12 mouse cellular contexts compared by ENCODE assay signal in genomic region chr7:24636264-24636663, GRCm38 (mm10). TPM values are rescaled to one million over a fixed set of nuclear protein-coding genes. Genes with fewer than 3 reads are reported as not detected.
A peak's percentile ranks its signal among the peaks of the same experiment; 100 is the strongest.
DNase-seq lines count a peak whose midpoint lies in the region; ATAC-seq and TF ChIP-seq lines count a peak whose summit lies in the region.
"Had no signal": no experiment of that assay in that cellular context is flagged by ENCODE, and none has a peak within 500 bp of the region (broad histone marks: within the 10 kb centered on the region; RNA-seq: fewer than 3 reads in every experiment).

Lypd3 (plus strand) TSS chr7:24636550.

- peak within 1 kb of the TSS; percentile 55 for H3K4me2 ChIP-seq in hindbrain, embryonic 12.5 days (replicated peaks)

- peak; percentile 59 for DNase-seq in urinary bladder, adult 2 months (ENCODE audit: low spot score)
- no peak for DNase-seq in urinary bladder, postnatal 4 days (ENCODE audit: low spot score in 2 of 2)
- no peak for DNase-seq in midbrain, embryonic 10.5 days (ENCODE audit: low spot score)
- peak; percentile 62 to 67 for DNase-seq in urinary bladder, postnatal 36 days (ENCODE audit: low spot score in 2 of 2)
- DNase-seq in left cerebral cortex, postnatal 4 days, result no peak
- no peak for DNase-seq in adrenal gland, adult 8-10 months
- no peak for DNase-seq in thymus, adult 2 months
- DNase-seq: cerebellum, adult 9-11 months; heart, postnatal 14 days had no signal

- TF ChIP-seq CTCF in thymus, adult 2 months (IDR thresholded peaks at IDR 0.05; ENCODE audit: borderline replicate concordance, control insufficient read depth, extremely low read depth, insufficient read depth, low read length, poor library complexity), result no peak

- H3K4me1 ChIP-seq in hindbrain, embryonic 12.5 days, result peaks cover 22% of the 10 kb centered on the region
- peaks cover 28% of the 10 kb centered on the region for H3K4me1 ChIP-seq in midbrain, embryonic 10.5 days
- peaks cover 9% of the 10 kb centered on the region for H3K4me1 ChIP-seq in thymus, adult 2 months (replicated peaks; ENCODE audit: control insufficient read depth, insufficient read depth, low read length)

- H3K36me3 ChIP-seq in hindbrain, embryonic 12.5 days, result no peaks in the 10 kb centered on the region
- no peaks in the 10 kb centered on the region for H3K36me3 ChIP-seq in midbrain, embryonic 10.5 days
- no peaks in the 10 kb centered on the region for H3K36me3 ChIP-seq in thymus, adult 2 months (ENCODE audit: control insufficient read depth, insufficient read depth, low read length)

- H3K4me3 ChIP-seq in hindbrain, embryonic 12.5 days, result peak within 1 kb of the TSS; percentile 30; the same call in 1 of the 2 replicates
- peak within 1 kb of the TSS; percentile 52 for H3K4me3 ChIP-seq in midbrain, embryonic 10.5 days
- no peak within 1 kb of the TSS for H3K4me3 ChIP-seq in thymus, adult 2 months (ENCODE audit: control insufficient read depth, insufficient read depth, low read length)

- no peak within 1 kb of the TSS for H3K27ac ChIP-seq in hindbrain, embryonic 12.5 days
- no peak within 1 kb of the TSS for H3K27ac ChIP-seq in midbrain, embryonic 10.5 days (replicated peaks)
- H3K27ac ChIP-seq in thymus, adult 2 months (ENCODE audit: control insufficient read depth, insufficient read depth, low read length), result no peak within 1 kb of the TSS

- H3K9me3 ChIP-seq in hindbrain, embryonic 12.5 days (replicated peaks), result no peaks in the 10 kb centered on the region; the same call in 1 of the 2 replicates
- no peaks in the 10 kb centered on the region for H3K9me3 ChIP-seq in midbrain, embryonic 10.5 days (replicated peaks)

- no peak for TF ChIP-seq POLR2A in thymus, adult 2 months (IDR thresholded peaks at IDR 0.05; ENCODE audit: control insufficient read depth, extremely low read depth, insufficient read depth, low read length, poor library complexity)

- no peak for ATAC-seq in hindbrain, embryonic 12.5 days (ENCODE audit: low FRiP score)

- intact Hi-C loops in left cerebral cortex, postnatal 4 days (cut with DNase I), result no loop called here

- 16% methylated on average over 15 of the region's 15 CpGs for WGBS in hindbrain, embryonic 12.5 days
- WGBS in midbrain, embryonic 10.5 days, result 15% methylated on average over 15 of the region's 15 CpGs
- 81% methylated on average over 15 of the region's 15 CpGs for WGBS in thymus, adult 2 months

- no peak within 1 kb of the TSS for H3K9ac ChIP-seq in hindbrain, embryonic 12.5 days

- peaks cover 61% of the 10 kb centered on the region for H3K27me3 ChIP-seq in hindbrain, embryonic 12.5 days
- H3K27me3 ChIP-seq in midbrain, embryonic 10.5 days (ENCODE audit: low read depth, poor library complexity, severe bottlenecking), result peaks cover 71% of the 10 kb centered on the region
- peaks cover 7% of the 10 kb centered on the region; the same call in 1 of the 2 replicates for H3K27me3 ChIP-seq in thymus, adult 2 months (ENCODE audit: control insufficient read depth, insufficient read depth, low read length)

RNA-seq across cellular contexts. Expression of gene Lypd3, which starts in this region (rescaled TPM):
- polyA plus RNA-seq in urinary bladder, adult 2 months (2012; rRNA removed), result 47.0 and 53.2 TPM in 2 replicates
- 1.3 and 1.5 TPM in 2 replicates for polyA plus RNA-seq in hindbrain, embryonic 12.5 days (2016; fragmentation: Nextera tagmentation; extraction: Ambion mirVana)
- 0.32 and 0.36 TPM in 2 replicates for polyA plus RNA-seq in midbrain, embryonic 10.5 days (2016; fragmentation: Nextera tagmentation; extraction: Ambion mirVana)
- total RNA-seq in left cerebral cortex, postnatal 4 days (2021), result under 1 TPM; 0.68 to 0.77 TPM
- total RNA-seq in adrenal gland, adult 8-10 months (2022), result under 1 TPM in 3 of 4 experiments, not detected in 1; 0.34 to 0.96 (median 0.66) TPM
- polyA plus RNA-seq in thymus, adult 2 months (2012; rRNA removed), result 4.2 and 4.7 TPM in 2 replicates
- total RNA-seq: heart, postnatal 14 days; neutrophil, adult 5-6 weeks had no signal
- polyA plus RNA-seq: spleen, adult 2 months had no signal

Comparison
In these comparisons a context has a peak if more than half of its experiments do, and no peak if none do; other contexts are left out.
1. DNase-seq: peak in urinary bladder, adult 2 months (single experiment) and urinary bladder, postnatal 36 days (2 of 2); none in urinary bladder, postnatal 4 days (0 of 2), midbrain, embryonic 10.5 days (single experiment), left cerebral cortex, postnatal 4 days (single experiment), adrenal gland, adult 8-10 months (single experiment) and thymus, adult 2 months (single experiment).